Mouse (Mus musculus): ENCODE data around the gene Agpat4. TPM values are rescaled to one million over a fixed set of nuclear protein-coding genes. Genes with fewer than 3 reads are reported as not detected.

Agpat4 gene
- polyA plus RNA-seq, 1 experiment from 2014 or later, result 26.5 TPM

DNA sequence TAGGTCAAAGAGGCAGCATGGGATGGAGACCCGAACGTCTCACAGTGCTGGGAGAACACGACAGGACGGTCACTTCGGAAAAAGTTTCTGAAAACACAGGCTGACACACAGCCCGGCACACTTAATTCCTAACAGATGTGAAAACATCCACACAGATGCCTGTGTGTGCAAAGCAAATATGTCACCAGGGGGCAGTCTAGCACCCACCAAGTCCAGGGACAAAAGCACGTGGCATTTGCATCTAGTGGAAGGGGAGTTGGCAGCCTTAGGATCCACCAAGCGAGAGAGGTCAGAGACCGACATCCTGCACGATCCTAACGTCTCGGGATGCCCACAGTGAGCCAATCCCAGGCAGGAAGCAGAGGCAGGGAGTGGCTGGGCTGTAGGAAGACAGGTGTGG is 108.0 kb downstream of the Agpat4 start:
- 0 out of 2 replicates have a peak, but pooled peaks have one; percentile 38 for ATAC-seq (ENCODE audit: low FRiP score, low TSS enrichment)
- Histone ChIP-seq H3K27me3 (ENCODE audit: control insufficient read depth, insufficient read depth, low read length) (no peaks in the 10 kb centered on the region), H3K4me3 (ENCODE audit: low read length) (no peak overlapping the region), H3K9ac (ENCODE audit: low read depth, low read length) (no peak overlapping the region), H3K4me1 (ENCODE audit: control insufficient read depth, insufficient read depth, low read length) (no peaks in the 10 kb centered on the region), H3K4me2 (replicated peaks; ENCODE audit: low read depth, low read length) (no peak overlapping the region), H3K27ac (ENCODE audit: low read depth, low read length) (no peak overlapping the region), H3K9me3 (ENCODE audit: control insufficient read depth, low read length) (no peaks in the 10 kb centered on the region), H3K36me3 (ENCODE audit: control insufficient read depth, insufficient read depth, low read length) (peaks cover 59% of the 10 kb centered on the region)
- 41% methylated on average over 12 of the region's 12 CpGs for WGBS

DNA sequence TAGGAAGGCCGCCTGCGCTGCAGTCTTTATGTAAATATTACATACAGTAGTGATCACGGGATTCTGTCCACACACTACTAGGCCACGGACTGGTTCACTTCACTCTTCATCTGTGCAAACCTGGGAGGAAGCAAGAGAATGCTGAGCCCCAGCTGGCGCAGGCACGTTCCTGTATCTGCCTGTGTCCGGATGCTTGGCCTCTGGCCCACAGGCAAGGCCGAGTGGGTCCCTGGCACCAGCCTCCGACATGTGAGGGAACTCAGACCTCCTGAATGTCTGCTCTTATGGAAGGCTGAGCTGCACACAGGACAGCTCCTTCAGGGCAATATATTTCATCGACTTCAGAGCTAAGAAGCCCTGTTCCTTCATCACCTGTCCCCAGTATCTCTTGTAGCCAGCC is 109.5 kb downstream of the Agpat4 start:
- no peak for ATAC-seq (ENCODE audit: low FRiP score, low TSS enrichment)
- Histone ChIP-seq H3K9me3 (ENCODE audit: control insufficient read depth, low read length) (no peaks in the 10 kb centered on the region), H3K4me1 (ENCODE audit: control insufficient read depth, insufficient read depth, low read length) (no peaks in the 10 kb centered on the region), H3K9ac (ENCODE audit: low read depth, low read length) (no peak overlapping the region), H3K36me3 (ENCODE audit: control insufficient read depth, insufficient read depth, low read length) (peaks cover 62% of the 10 kb centered on the region), H3K4me2 (replicated peaks; ENCODE audit: low read depth, low read length) (no peak overlapping the region), H3K4me3 (ENCODE audit: low read length) (no peak overlapping the region), H3K27me3 (ENCODE audit: control insufficient read depth, insufficient read depth, low read length) (no peaks in the 10 kb centered on the region), H3K27ac (ENCODE audit: low read depth, low read length) (no peak overlapping the region)
- WGBS, result 90% methylated on average over 10 of the region's 10 CpGs

DNA sequence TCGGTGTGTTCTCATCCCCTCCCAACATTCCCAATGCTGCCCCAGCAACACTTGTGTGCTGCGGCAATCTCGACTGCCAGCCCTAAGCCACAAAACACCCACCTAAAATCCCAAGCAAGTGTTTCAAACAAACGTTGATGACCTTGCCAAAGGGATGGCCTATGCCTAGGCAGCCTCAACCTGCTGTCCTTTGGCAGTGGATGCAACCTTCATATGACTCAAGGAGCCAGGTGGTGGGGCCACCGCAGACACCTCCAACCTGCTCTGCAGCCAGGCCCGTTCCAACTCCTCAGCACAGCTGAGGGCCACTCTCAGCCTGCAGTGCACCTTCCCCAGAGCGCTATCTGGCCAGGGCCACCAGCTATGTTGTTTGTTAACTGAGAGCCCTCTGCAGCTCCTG is 110.0 kb downstream of the Agpat4 start:
- Histone ChIP-seq H3K27ac (ENCODE audit: low read depth, low read length) (no peak overlapping the region), H3K9me3 (ENCODE audit: control insufficient read depth, low read length) (no peaks in the 10 kb centered on the region), H3K4me1 (ENCODE audit: control insufficient read depth, insufficient read depth, low read length) (no peaks in the 10 kb centered on the region), H3K36me3 (ENCODE audit: control insufficient read depth, insufficient read depth, low read length) (peaks cover 67% of the 10 kb centered on the region), H3K27me3 (ENCODE audit: control insufficient read depth, insufficient read depth, low read length) (no peaks in the 10 kb centered on the region), H3K4me2 (replicated peaks; ENCODE audit: low read depth, low read length) (no peak overlapping the region), H3K4me3 (ENCODE audit: low read length) (no peak overlapping the region), H3K9ac (ENCODE audit: low read depth, low read length) (no peak overlapping the region)
- ATAC-seq (ENCODE audit: low FRiP score, low TSS enrichment), result no peak
- 93% methylated on average over 7 of the region's 7 CpGs for WGBS

DNA sequence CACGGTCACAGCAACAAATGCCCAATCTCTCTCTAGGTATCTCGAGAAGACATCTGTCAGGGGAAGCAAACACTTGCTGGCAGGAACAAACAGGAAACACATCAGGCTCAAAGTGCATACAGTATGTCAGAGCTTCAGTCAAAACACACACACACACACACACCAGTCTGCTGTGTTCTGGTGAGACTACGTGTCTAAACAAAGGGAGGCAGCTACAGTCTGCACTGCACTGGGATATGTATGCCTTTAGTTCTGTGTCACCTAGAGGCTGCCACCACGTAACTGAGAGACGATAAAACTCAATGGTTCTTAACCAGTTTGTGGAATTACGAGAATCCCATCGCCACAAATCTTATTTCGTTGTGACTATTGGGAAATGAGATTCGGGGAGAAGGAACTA is 111.3 kb downstream of the Agpat4 start:
- Histone ChIP-seq H3K4me1 (ENCODE audit: control insufficient read depth, insufficient read depth, low read length) (no peaks in the 10 kb centered on the region), H3K4me2 (replicated peaks; ENCODE audit: low read depth, low read length) (no peak overlapping the region), H3K4me3 (ENCODE audit: low read length) (no peak overlapping the region), H3K9me3 (ENCODE audit: control insufficient read depth, low read length) (no peaks in the 10 kb centered on the region), H3K36me3 (ENCODE audit: control insufficient read depth, insufficient read depth, low read length) (peaks cover 74% of the 10 kb centered on the region), H3K9ac (ENCODE audit: low read depth, low read length) (no peak overlapping the region), H3K27ac (ENCODE audit: low read depth, low read length) (no peak overlapping the region), H3K27me3 (ENCODE audit: control insufficient read depth, insufficient read depth, low read length) (no peaks in the 10 kb centered on the region)
- ATAC-seq (ENCODE audit: low FRiP score, low TSS enrichment), result no peak
- 94% methylated on average over 9 of the region's 9 CpGs for WGBS

DNA sequence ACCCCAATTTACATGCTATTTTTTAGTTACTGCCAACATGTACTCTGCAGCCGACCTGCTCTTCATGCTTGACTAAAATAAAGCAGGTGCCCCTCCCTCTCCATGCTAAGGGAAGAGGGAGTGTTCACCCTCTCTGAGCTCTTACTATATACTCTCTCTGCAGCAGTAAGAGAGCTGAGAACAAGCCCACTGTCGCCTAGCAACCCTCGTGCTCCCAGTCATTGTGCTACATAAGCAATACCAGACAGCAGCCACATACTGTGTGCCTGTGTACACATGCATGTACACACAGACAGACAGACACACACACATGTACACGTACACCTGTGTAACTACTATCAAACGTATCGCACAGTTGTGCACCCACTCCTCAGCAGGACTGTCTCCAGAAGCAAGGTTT is 111.7 kb downstream of the Agpat4 start:
- Histone ChIP-seq H3K4me1 (ENCODE audit: control insufficient read depth, insufficient read depth, low read length) (no peaks in the 10 kb centered on the region), H3K27me3 (ENCODE audit: control insufficient read depth, insufficient read depth, low read length) (no peaks in the 10 kb centered on the region), H3K4me2 (replicated peaks; ENCODE audit: low read depth, low read length) (no peak overlapping the region), H3K9ac (ENCODE audit: low read depth, low read length) (no peak overlapping the region), H3K36me3 (ENCODE audit: control insufficient read depth, insufficient read depth, low read length) (peaks cover 75% of the 10 kb centered on the region), H3K27ac (ENCODE audit: low read depth, low read length) (no peak overlapping the region), H3K4me3 (ENCODE audit: low read length) (no peak overlapping the region), H3K9me3 (ENCODE audit: control insufficient read depth, low read length) (no peaks in the 10 kb centered on the region)
- WGBS, result 87% methylated on average over 6 of the region's 6 CpGs
- ATAC-seq (ENCODE audit: low FRiP score, low TSS enrichment), result no peak

DNA sequence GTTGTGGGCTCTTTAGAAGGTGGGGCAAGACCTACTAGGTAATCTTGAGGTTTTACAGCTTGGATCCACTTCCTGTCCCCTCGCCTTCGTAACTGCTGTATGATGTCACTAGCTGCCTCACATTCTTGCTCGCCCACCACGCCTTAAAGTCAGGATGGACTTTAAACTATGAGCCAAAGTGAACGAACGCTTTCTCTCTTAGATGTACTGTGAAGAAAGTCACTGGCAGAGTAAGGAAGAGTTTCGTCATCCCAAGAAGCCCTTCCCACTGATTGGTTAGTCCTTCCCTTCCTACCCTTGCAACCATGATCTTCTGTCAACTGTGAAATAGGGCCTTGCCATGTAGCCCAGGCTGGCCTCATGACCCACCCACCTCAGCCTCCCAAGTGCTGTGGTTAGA is 112.6 kb downstream of the Agpat4 start:
- Histone ChIP-seq H3K4me2 (replicated peaks; ENCODE audit: low read depth, low read length) (no peak overlapping the region), H3K27ac (ENCODE audit: low read depth, low read length) (no peak overlapping the region), H3K27me3 (ENCODE audit: control insufficient read depth, insufficient read depth, low read length) (no peaks in the 10 kb centered on the region), H3K4me3 (ENCODE audit: low read length) (no peak overlapping the region), H3K9ac (ENCODE audit: low read depth, low read length) (no peak overlapping the region), H3K9me3 (ENCODE audit: control insufficient read depth, low read length) (no peaks in the 10 kb centered on the region), H3K36me3 (ENCODE audit: control insufficient read depth, insufficient read depth, low read length) (peaks cover 82% of the 10 kb centered on the region), H3K4me1 (ENCODE audit: control insufficient read depth, insufficient read depth, low read length) (no peaks in the 10 kb centered on the region)
- no peak for ATAC-seq (ENCODE audit: low FRiP score, low TSS enrichment)
- WGBS, result 90% methylated on average over 7 of the region's 7 CpGs

DNA sequence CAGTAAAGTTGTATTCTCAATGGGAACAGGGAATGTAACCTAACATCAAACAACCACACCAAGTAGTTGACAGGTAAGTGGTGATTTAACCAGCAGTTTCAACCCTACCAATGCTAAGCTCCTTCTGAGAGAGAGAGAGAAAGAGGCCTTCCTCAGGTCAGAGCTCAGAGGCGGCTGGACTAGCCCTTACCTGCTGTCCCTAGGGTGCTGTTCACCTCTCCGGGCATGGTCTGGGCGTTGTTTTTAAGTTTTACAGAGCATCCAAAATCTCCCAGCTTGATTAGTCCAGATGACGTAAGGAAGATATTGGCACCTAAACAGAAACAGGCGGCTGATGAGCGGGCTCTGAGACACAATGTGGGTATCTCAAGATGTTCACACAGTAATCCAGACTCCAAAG is 114.2 kb downstream of the Agpat4 start:
- Histone ChIP-seq H3K27me3 (ENCODE audit: control insufficient read depth, insufficient read depth, low read length) (no peaks in the 10 kb centered on the region), H3K27ac (ENCODE audit: low read depth, low read length) (no peak overlapping the region), H3K4me3 (ENCODE audit: low read length) (no peak overlapping the region), H3K4me2 (replicated peaks; ENCODE audit: low read depth, low read length) (no peak overlapping the region), H3K4me1 (ENCODE audit: control insufficient read depth, insufficient read depth, low read length) (no peaks in the 10 kb centered on the region), H3K36me3 (ENCODE audit: control insufficient read depth, insufficient read depth, low read length) (peaks cover 89% of the 10 kb centered on the region), H3K9ac (ENCODE audit: low read depth, low read length) (no peak overlapping the region), H3K9me3 (ENCODE audit: control insufficient read depth, low read length) (no peaks in the 10 kb centered on the region)
- 92% methylated on average over 6 of the region's 6 CpGs for WGBS
- ATAC-seq (ENCODE audit: low FRiP score, low TSS enrichment), result no peak

DNA sequence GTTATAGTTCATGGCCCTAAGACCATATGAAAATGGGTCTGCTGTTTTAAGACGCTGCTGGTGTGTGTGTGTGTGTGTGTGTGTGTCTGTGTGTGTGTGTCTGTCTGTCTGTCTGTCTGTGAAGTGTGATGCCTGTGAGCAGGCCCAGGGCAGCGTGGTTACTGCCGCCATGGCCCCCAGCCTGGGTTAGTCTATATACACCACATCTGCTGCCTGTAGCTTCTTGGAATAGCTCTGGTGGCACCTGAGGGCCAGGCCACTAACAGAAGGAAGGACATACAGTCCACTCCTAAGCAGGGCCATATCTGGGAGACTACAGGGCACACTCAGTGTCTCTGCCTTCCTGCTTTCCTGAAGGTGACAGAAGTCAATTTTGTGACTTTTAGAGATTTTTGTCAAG is 122.2 kb downstream of the Agpat4 start:
- Histone ChIP-seq H3K4me1 (ENCODE audit: control insufficient read depth, insufficient read depth, low read length) (no peaks in the 10 kb centered on the region), H3K27ac (ENCODE audit: low read depth, low read length) (no peak overlapping the region), H3K9ac (ENCODE audit: low read depth, low read length) (no peak overlapping the region), H3K36me3 (ENCODE audit: control insufficient read depth, insufficient read depth, low read length) (peaks cover 68% of the 10 kb centered on the region; the same call in 1 of the 2 replicates), H3K9me3 (ENCODE audit: control insufficient read depth, low read length) (no peaks in the 10 kb centered on the region), H3K27me3 (ENCODE audit: control insufficient read depth, insufficient read depth, low read length) (no peaks in the 10 kb centered on the region), H3K4me2 (replicated peaks; ENCODE audit: low read depth, low read length) (no peak overlapping the region), H3K4me3 (ENCODE audit: low read length) (no peak overlapping the region)
- ATAC-seq (ENCODE audit: low FRiP score, low TSS enrichment), result no peak
- WGBS, result 78% methylated on average over 3 of the region's 3 CpGs

DNA sequence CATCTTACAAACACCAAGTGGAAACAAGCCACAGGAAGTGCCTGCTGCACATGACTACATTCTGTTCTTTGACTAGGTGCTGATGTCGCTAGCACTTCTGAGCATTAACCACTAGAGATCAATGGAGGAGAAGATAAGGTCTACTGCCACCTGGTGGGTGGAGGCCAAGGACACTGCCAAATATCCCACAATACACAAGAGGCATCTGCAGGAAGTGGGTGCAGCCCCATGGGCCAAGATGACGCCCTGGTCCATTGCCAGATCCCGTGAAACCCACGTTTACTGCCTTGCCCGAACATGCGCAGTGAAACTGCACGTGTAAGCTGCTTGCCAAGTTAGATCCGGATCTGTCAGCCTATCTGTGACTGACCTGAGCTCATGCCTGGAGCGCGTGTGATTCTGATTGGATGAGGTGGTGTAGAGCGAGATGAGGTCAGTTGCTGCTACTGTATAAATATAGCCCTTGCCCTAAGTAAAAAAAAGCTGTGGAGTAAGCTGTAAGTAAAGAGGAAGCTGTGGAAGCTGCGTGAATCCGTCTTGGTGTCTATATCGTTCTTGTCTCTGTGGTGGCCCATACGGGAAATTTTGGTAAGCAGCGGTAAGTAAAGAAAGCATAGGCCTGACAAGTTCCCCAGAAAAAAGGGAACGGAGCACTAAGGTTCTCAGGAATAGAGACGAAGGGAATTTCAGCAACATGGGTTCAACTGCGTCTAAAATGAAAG is 131.4 kb downstream of the Agpat4 start:
- Histone ChIP-seq H3K9me3 (ENCODE audit: control insufficient read depth, low read length) (peaks cover 16% of the 10 kb centered on the region), H3K27me3 (ENCODE audit: control insufficient read depth, insufficient read depth, low read length) (no peaks in the 10 kb centered on the region), H3K9ac (ENCODE audit: low read depth, low read length) (no peak overlapping the region), H3K27ac (ENCODE audit: low read depth, low read length) (no peak overlapping the region), H3K4me2 (replicated peaks; ENCODE audit: low read depth, low read length) (no peak overlapping the region), H3K36me3 (ENCODE audit: control insufficient read depth, insufficient read depth, low read length) (peaks cover 62% of the 10 kb centered on the region), H3K4me3 (ENCODE audit: low read length) (no peak overlapping the region), H3K4me1 (ENCODE audit: control insufficient read depth, insufficient read depth, low read length) (no peaks in the 10 kb centered on the region)
- 95% methylated on average over 19 of the region's 19 CpGs for WGBS
- no peak for ATAC-seq (ENCODE audit: low FRiP score, low TSS enrichment)

All from kidney, embryonic 14.5 days (tissue).